Mouse (Mus musculus) testis, adult 2 months (tissue): Measurements from ENCODE around the gene Kcnk5. TPM values are rescaled to one million over a fixed set of nuclear protein-coding genes. Genes with fewer than 3 reads are reported as not detected.
A peak's percentile ranks its signal among the peaks of the same experiment; 100 is the strongest.

Experiments used
- H3K27ac ChIP-seq: fragments of 200-500 bp; 2 replicates; pipeline ENCODE4 v1.5.1; 2012; ENCODE audit warnings: low read depth, low read length; ENCODE audit not compliant: control insufficient read depth, insufficient read depth
- H3K27me3 ChIP-seq: fragments of 200-500 bp; 2 replicates; pipeline ENCODE4 v1.6.1; 2012; ENCODE audit warnings: mild to moderate bottlenecking, low read length, moderate library complexity; ENCODE audit not compliant: control insufficient read depth, insufficient read depth
- H3K36me3 ChIP-seq: fragments of 200-500 bp; 2 replicates; pipeline ENCODE4 v1.6.1; 2012; ENCODE audit warnings: mild to moderate bottlenecking, low read length; ENCODE audit not compliant: control insufficient read depth, insufficient read depth
- H3K4me1 ChIP-seq: fragments of 200-500 bp; 2 replicates; pipeline ENCODE4 v1.6.1; 2012; ENCODE audit warnings: low read length; ENCODE audit not compliant: control insufficient read depth, insufficient read depth
- H3K4me3 ChIP-seq: fragments of 200-500 bp; 2 replicates; pipeline ENCODE4 v1.5.1; 2012; ENCODE audit warnings: low read depth, mild to moderate bottlenecking, low read length, moderate library complexity, mixed read lengths; ENCODE audit not compliant: control insufficient read depth
- CTCF ChIP-seq: fragments of 200-500 bp; IDR thresholded peaks from 2 replicates; pipeline ENCODE4 v1.5.1; 2012; ENCODE audit warnings: low read depth, mild to moderate bottlenecking, inconsistent platforms, low read length, moderate library complexity; ENCODE audit not compliant: control insufficient read depth, insufficient read depth, insufficient replicate concordance
- POLR2A ChIP-seq: fragments of 200-500 bp; IDR thresholded peaks from 2 replicates; pipeline ENCODE4 v1.6.1; 2012; ENCODE audit warnings: low read depth, mild to moderate bottlenecking, inconsistent platforms, low read length, moderate library complexity; ENCODE audit not compliant: control insufficient read depth
- polyA plus RNA-seq: library from polyadenylated mRNA; depleted of rRNA; stranded (reverse); fragments of >200 nt; gene quantifications from 2 replicates; pipeline ENCODE4 v1.2.3, GENCODE M21; 2012

Gene Kcnk5
- polyA plus RNA-seq, 1 experiment = 11.8 TPM

- TF ChIP-seq CTCF = no peak
- TF ChIP-seq POLR2A = no peak
- H3K4me3 ChIP-seq = peak overlapping the region; percentile 44
- no peak overlapping the region for H3K27ac ChIP-seq
- H3K36me3 ChIP-seq = no peaks in the 10 kb centered on the region
- H3K4me1 ChIP-seq = peaks cover 13% of the 10 kb centered on the region
- no peaks in the 10 kb centered on the region for H3K27me3 ChIP-seq
These were observed 53.4 kb downstream of the Kcnk5 start for GRCm38 (mm10) chr14:20128162-20128561.

DNA sequence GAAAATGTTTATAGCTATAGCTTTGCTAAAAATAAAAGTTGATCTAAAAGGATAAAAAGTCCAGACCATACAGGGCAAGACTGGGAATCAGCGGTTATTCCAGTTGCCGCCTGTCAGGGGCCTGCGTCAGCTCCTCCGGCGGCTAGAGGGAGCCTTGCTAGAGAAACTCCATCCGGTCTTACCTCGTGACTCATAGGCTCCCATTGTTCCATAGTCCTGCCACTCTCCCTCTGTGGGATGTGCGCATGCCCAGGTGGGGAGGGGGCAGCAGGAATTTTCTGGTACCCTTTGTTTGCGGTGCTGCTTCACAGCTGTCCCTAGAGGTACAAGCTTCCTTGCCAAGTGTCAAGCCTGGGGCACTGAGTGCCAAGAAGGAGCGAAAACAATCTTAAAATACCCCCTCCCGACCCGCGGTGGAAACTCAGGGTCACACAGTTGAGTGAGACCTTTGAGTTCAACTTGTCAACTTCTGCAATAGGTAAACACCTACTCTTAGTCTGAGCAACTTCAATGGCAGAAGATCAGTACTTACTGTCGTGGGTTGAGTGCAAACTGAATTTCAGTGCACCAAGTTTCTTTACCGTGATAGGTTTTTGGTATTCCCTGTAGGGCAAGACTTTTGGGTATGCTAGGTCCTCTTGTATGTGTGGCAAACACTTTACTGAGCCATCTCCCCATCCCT, 54.1 kb downstream of the Kcnk5 start:
- H3K27ac ChIP-seq = no peak overlapping the region
- H3K36me3 ChIP-seq = no peaks in the 10 kb centered on the region
- H3K27me3 ChIP-seq = no peaks in the 10 kb centered on the region
- peak overlapping the region; percentile 44 for H3K4me3 ChIP-seq
- H3K4me1 ChIP-seq = peaks cover 13% of the 10 kb centered on the region
- TF ChIP-seq CTCF (no peak), POLR2A (peak; percentile 19; the same call in 1 of the 2 replicates)

DNA sequence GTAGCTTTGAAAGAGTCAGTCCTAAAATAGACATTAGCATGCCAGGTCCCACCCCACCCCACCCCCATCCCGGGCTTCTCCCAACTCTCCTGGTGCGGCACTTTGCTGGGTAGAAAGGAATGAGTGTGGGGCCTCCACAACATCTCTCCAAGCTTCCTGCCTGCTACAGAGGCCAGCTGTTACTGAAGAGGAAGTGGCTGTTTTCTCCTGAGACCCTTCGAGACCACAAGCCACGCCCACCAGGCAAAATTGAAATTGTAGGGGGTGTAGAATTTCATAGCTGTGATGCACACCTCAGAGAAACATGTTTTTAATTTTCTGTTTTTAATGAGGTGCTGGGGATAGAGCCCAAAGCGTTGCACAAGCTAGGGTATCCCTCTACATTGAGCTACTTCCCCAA, 60.7 kb downstream of the Kcnk5 start:
- TF ChIP-seq CTCF (no peak), POLR2A (no peak)
- no peak overlapping the region for H3K27ac ChIP-seq
- H3K36me3 ChIP-seq = no peaks in the 10 kb centered on the region
- no peaks in the 10 kb centered on the region for H3K27me3 ChIP-seq
- H3K4me3 ChIP-seq = peak overlapping the region; percentile 61
- peaks cover 10% of the 10 kb centered on the region for H3K4me1 ChIP-seq

GRCm38 (mm10) chr14:20120012-20120411, 61.6 kb downstream of the Kcnk5 start:
- peak; percentile 25; the same call in 1 of the 2 replicates for TF ChIP-seq POLR2A
- TF ChIP-seq CTCF = no peak
- H3K4me1 ChIP-seq = peaks cover 12% of the 10 kb centered on the region
- H3K27ac ChIP-seq = no peak overlapping the region
- H3K27me3 ChIP-seq = no peaks in the 10 kb centered on the region
- no peaks in the 10 kb centered on the region for H3K36me3 ChIP-seq
- H3K4me3 ChIP-seq = peak overlapping the region; percentile 61

GRCm38 (mm10) chr14:20116149-20116605, 65.4 kb downstream of the Kcnk5 start:
- H3K4me3 ChIP-seq = no peak overlapping the region
- H3K27ac ChIP-seq = no peak overlapping the region
- TF ChIP-seq CTCF (no peak), POLR2A (no peak)
- H3K27me3 ChIP-seq = no peaks in the 10 kb centered on the region
- no peaks in the 10 kb centered on the region for H3K36me3 ChIP-seq
- H3K4me1 ChIP-seq = peaks cover 19% of the 10 kb centered on the region

- Histone ChIP-seq H3K4me3 (no peak overlapping the region), H3K27me3 (no peaks in the 10 kb centered on the region), H3K36me3 (no peaks in the 10 kb centered on the region), H3K4me1 (peaks cover 15% of the 10 kb centered on the region), H3K27ac (no peak overlapping the region; the same call in 1 of the 2 replicates)
- no peak for TF ChIP-seq POLR2A
- TF ChIP-seq CTCF = no peak
These were observed 66.7 kb downstream of the Kcnk5 start for GRCm38 (mm10) chr14:20114951-20115350.

- TF ChIP-seq CTCF (peak; percentile 76; the same call in 1 of the 2 replicates), POLR2A (no peak)
- H3K36me3 ChIP-seq = no peaks in the 10 kb centered on the region
- H3K4me3 ChIP-seq = no peak overlapping the region
- peaks cover 15% of the 10 kb centered on the region for H3K4me1 ChIP-seq
- no peaks in the 10 kb centered on the region for H3K27me3 ChIP-seq
- H3K27ac ChIP-seq = no peak overlapping the region; the same call in 1 of the 2 replicates
These were observed 67.6 kb downstream of the Kcnk5 start for GRCm38 (mm10) chr14:20113964-20114363.
